Mouse (Mus musculus) olfactory bulb, adult 2 months (tissue): ENCODE results near the gene Gtpbp8. TPM values are rescaled to one million over a fixed set of nuclear protein-coding genes. Genes with fewer than 3 reads are reported as not detected.

ENCODE experiments used
- H3K27ac ChIP-seq: fragments of 200-500 bp; 2 replicates; pipeline ENCODE4 v1.5.1; 2012; ENCODE audit warnings: low read depth, low read length; ENCODE audit not compliant: insufficient read depth
- H3K4me1 ChIP-seq: fragments of 200-500 bp; 2 replicates; pipeline ENCODE4 v1.6.1; 2012; ENCODE audit warnings: low read length; ENCODE audit not compliant: control insufficient read depth, insufficient read depth
- H3K4me3 ChIP-seq: fragments of 200-500 bp; 2 replicates; pipeline ENCODE4 v1.5.1; 2012; ENCODE audit warnings: mild to moderate bottlenecking, low read depth, low read length, moderate library complexity; ENCODE audit not compliant: insufficient read depth
- CTCF ChIP-seq: fragments of 200-500 bp; IDR thresholded peaks from 2 replicates; pipeline ENCODE4 v1.5.1; 2012; ENCODE audit warnings: low read depth, mild to moderate bottlenecking, low read length, moderate library complexity; ENCODE audit not compliant: insufficient read depth
- POLR2A ChIP-seq: fragments of 200-500 bp; IDR thresholded peaks from 2 replicates; pipeline ENCODE4 v1.6.1; 2012; ENCODE audit warnings: mild to moderate bottlenecking, low read depth, low read length, moderate library complexity; ENCODE audit not compliant: insufficient read depth
- WGBS: fragments of 180-500 bp; shearing (Covaris S2); methylation state at CpG from one replicate; pipeline ENCODE4 v1.1.7; 2018; 5-methylcytosine and 5-hydroxymethylcytosine counted together
- polyA plus RNA-seq: library from polyadenylated mRNA; stranded (reverse); fragments of >200 nt; gene quantifications from 2 replicates; pipeline ENCODE4 v1.2.4, GENCODE M21; 2012; ENCODE audit warnings: low replicate concordance; ENCODE audit not compliant: missing spikeins, insufficient read depth, insufficient read length

The Gtpbp8 gene
- polyA plus RNA-seq, 1 experiment: not detected

DNA sequence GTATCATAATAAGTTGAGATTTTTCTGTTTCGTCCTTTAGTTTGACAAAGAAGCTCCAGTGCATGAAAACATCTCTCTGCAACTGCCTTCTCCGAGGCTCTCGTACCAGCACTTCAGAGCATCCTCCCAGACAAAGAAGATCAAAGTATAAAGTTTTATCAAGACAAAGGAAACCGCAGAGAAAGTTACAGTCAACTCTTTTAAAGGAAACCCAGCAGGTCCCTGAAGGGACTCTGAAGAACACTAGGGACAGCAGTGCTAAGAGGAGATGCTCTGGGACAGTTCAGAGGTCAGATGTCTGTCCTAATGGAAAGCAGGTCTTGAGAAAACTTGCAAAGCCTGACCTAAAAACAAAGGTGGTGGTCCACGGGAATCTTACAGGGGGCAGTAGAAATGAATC, 10.5 kb downstream of the Gtpbp8 start:
- WGBS: 90% methylated on average over 5 of the region's 5 CpGs
- no peak for TF ChIP-seq POLR2A
- TF ChIP-seq CTCF: no peak
- H3K27ac ChIP-seq: no peak overlapping the region
- no peaks in the 10 kb centered on the region for H3K4me1 ChIP-seq
- no peak overlapping the region for H3K4me3 ChIP-seq

DNA sequence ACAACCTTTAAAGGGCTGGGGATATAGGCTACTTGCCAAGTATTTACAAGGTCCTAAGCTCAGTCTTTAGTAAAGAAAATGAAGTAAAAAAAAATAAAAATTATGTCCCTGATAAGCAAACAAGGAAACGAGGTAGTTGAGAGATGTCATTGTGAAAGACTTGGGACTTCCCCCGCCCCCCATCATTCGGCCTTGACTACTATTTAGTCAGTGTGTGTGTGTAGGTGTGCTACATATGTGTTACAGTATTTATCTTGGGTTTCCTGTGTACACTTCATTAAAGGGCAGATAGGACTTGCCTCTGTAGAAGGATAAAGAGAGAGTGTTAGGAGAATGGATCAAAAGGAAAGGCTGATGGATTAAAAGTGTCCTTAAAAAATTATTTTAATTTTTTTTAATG, 12.1 kb downstream of the Gtpbp8 start:
- 80% methylated on average over 3 of the region's 3 CpGs for WGBS
- TF ChIP-seq POLR2A (no peak), CTCF (no peak)
- H3K4me3 ChIP-seq: no peak overlapping the region
- H3K27ac ChIP-seq: no peak overlapping the region
- H3K4me1 ChIP-seq: no peaks in the 10 kb centered on the region

- WGBS: 94% methylated on average over 3 of the region's 3 CpGs
- no peak overlapping the region for H3K27ac ChIP-seq
These were observed 18.6 kb downstream of the Gtpbp8 start for GRCm38 (mm10) chr16:44727525-44727924.

DNA sequence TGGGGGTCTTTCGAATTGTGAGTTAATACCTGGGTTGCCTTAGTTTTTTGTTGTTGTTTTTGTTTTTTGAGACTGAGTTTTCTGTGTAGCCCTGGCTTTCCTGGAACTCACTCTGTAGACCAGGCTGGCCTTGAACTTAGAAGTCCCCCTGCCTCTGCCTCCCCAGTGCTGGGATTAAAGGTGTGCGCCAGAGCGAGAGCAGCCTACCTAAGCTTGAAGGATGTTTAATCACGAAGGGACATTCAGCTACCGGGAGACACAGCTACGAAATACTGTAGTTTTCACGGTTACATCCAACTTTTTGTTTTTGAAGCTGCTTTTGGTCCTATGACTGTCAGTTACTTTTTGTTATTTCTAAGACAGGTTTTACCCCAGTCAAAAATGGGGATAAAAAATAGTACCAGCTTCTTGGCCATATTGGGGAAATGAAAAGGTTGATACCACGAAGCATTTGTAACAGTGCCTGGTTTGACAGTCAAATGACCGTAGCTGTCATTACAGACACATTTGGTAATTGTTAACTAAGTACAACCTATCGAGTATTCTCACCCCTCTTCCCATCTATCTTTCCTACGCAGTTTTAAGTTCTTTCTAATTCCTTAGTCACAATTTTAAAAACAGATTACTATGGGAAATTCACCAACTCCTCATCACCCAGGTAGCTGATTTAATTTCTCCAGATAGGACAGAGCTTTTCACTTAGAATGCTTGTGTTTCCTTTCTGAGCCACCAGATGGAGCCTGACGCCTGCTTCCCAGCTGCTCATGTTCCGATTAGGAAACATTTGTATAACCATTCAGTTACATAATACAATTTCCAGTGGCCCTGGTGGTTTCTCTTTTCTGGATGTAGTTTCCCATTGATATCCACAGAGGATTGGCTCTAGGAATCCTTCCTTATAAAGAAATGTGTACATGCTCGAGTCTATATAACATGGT, 20.6 kb downstream of the Gtpbp8 start:
- TF ChIP-seq CTCF (no peak), POLR2A (no peak)
- no peak overlapping the region for H3K4me3 ChIP-seq
- 40% methylated on average over 14 of the region's 14 CpGs for WGBS
- H3K27ac ChIP-seq: no peak overlapping the region
- peaks cover 2% of the 10 kb centered on the region; the same call in 1 of the 2 replicates for H3K4me1 ChIP-seq

More at GRCm38 (mm10) chr16:44727525-44727924, 18.6 kb downstream of the Gtpbp8 start:
- Histone ChIP-seq H3K4me1 (peaks cover 2% of the 10 kb centered on the region; the same call in 1 of the 2 replicates), H3K4me3 (no peak overlapping the region)
- TF ChIP-seq POLR2A: no peak
- TF ChIP-seq CTCF: no peak

GRCm38 (mm10) chr16:44724847-44725246, 21.3 kb downstream of the Gtpbp8 start:
- WGBS: 0% methylated on average over 14 of the region's 14 CpGs
- TF ChIP-seq CTCF (no peak), POLR2A (no peak)
- H3K4me1 ChIP-seq: peaks cover 2% of the 10 kb centered on the region; the same call in 1 of the 2 replicates
- peak overlapping the region; percentile 85; the same call in 1 of the 2 replicates for H3K27ac ChIP-seq
- peak overlapping the region; percentile 82 for H3K4me3 ChIP-seq

DNA sequence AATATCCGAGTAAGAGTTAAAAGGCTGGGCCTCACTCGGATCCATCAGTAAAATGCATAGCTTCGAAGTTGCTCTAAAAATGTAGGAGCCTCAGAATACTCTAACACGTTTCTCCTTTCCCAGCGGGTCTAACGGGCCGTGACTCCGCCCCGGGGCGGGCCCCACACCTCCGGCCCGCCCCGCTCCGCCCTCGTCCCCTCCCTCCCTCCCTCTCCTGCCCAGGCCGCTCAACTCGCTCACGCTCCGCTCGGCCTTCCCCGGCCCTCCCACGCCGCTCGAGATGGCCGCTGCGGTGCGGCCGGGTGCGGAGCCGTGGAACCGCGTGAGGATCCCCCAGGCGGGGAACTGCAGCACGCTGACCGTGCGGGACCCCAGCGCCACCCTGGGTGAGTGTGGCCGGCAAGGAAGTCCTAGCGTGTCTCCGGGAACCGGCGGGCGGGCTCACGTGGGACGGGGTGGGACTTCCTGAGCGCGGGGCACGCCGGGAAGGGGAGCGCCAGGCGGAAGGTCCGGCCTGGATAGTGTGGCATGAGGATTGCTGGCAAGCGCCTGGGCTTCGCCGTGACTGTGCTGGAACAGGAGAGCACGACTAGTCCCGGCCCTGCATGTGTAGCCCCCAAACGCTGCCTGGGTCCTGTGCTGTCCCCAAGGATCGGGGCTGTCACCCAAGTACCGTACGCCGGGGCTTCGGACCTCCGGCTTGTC, 21.9 kb downstream of the Gtpbp8 start, which contains the start of gene Nepro:
Gene Nepro (plus strand): TSS at position 219 of the 705 bp plus-strand sequence.
- H3K27ac ChIP-seq: peak within 1 kb of the TSS; percentile 85
- TF ChIP-seq POLR2A (peak; percentile 68), CTCF (no peak)
- 1% methylated on average over 64 of the region's 64 CpGs for whole genome bisulfite sequencing
- H3K4me1 ChIP-seq: peaks cover 2% of the 10 kb centered on the region; the same call in 1 of the 2 replicates
- peak within 1 kb of the TSS; percentile 82 for H3K4me3 ChIP-seq

DNA sequence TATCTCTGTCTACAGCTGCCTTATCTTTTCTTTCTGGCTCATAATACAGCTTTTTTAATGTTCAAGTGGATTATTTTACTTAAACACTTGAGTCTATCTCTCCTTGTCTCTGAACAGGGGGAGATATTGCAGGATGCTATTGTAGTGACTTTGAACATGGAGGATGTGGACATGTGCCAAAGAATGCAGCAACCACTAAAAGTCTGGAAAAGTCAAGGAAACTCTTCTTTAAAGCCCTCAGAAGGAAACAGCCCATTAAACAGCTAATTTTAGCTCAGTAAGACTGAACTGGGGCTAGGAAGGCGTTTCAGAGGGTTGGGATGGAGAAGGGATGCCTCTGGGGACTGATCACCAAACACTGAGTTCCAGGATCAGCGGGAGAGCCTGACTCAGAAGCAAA, 23.5 kb downstream of the Gtpbp8 start:
- Histone ChIP-seq H3K4me3 (no peak overlapping the region), H3K4me1 (peaks cover 2% of the 10 kb centered on the region; the same call in 1 of the 2 replicates), H3K27ac (no peak overlapping the region)
- 51% methylated on average over 2 of the region's 2 CpGs for WGBS
- TF ChIP-seq POLR2A: no peak
- no peak for TF ChIP-seq CTCF

DNA sequence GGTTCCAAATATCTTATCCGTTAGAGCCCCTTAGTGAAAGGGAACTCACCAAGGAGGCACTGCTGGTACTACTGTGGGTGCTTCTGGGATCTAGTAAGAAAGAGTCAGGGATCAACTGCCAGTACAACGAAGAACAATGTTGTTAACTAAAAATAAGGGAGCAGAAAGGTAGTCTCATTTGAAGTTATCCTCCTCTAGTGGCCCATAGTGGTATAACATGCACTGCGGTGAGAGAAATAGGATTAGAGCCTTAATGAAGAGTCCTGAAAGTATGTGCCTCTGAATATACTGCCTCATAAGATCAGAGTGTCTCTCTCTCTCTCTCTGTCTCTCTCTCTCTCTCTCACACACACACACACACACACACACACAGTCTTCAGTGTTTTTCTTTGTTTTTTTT, 25.6 kb downstream of the Gtpbp8 start:
- no peak for TF ChIP-seq CTCF
- no peak for TF ChIP-seq POLR2A
- Histone ChIP-seq H3K27ac (no peak overlapping the region), H3K4me3 (no peak overlapping the region), H3K4me1 (peaks cover 2% of the 10 kb centered on the region; the same call in 1 of the 2 replicates)
- WGBS: 59% methylated on average over 3 of the region's 3 CpGs
